Comparison of ENCODE assay signal across 26 mouse cellular contexts in genomic region chr6:85288193-85288857, GRCm38 (mm10). TPM values are rescaled to one million over a fixed set of nuclear protein-coding genes. Genes with fewer than 3 reads are reported as not detected.
DNase-seq lines count a peak whose midpoint lies in the region; ATAC-seq and TF ChIP-seq lines count a peak whose summit lies in the region.
"Had no signal": no experiment of that assay in that cellular context is flagged by ENCODE, and none has a peak within 500 bp of the region (broad histone marks: within the 10 kb centered on the region; RNA-seq: fewer than 3 reads in every experiment).

No protein-coding gene starts in this region.

- 47% methylated on average over 4 of the region's 4 CpGs for WGBS in liver, postnatal 0 days (ENCODE audit: insufficient replicate concordance)
- WGBS in lung, adult 2 months, result 65% methylated on average over 4 of the region's 4 CpGs

- H3K36me3 ChIP-seq in liver, postnatal 0 days (replicated peaks; ENCODE audit: insufficient read depth, low read length), result no peaks in the 10 kb centered on the region
- H3K36me3 ChIP-seq: embryonic facial prominence, embryonic 12.5 days; heart, embryonic 13.5 days; hindbrain, embryonic 15.5 days; kidney, embryonic 15.5 days; stomach, embryonic 15.5 days had no signal

- no peak overlapping the region for H3K9ac ChIP-seq in liver, postnatal 0 days (replicated peaks)
- H3K9ac ChIP-seq: embryonic facial prominence, embryonic 12.5 days; heart, embryonic 13.5 days; hindbrain, embryonic 15.5 days; kidney, embryonic 15.5 days; stomach, embryonic 15.5 days had no signal

- ATAC-seq in liver, postnatal 0 days, result 0 out of 2 replicates have a peak, but pooled peaks have one; percentile 10
- ATAC-seq: inflammation-experienced regulatory T-cells, adult 6 months had no signal

- no peaks in the 10 kb centered on the region for H3K9me3 ChIP-seq in liver, postnatal 0 days (ENCODE audit: low read length)
- H3K9me3 ChIP-seq: embryonic facial prominence, embryonic 12.5 days; heart, embryonic 13.5 days; hindbrain, embryonic 15.5 days; kidney, embryonic 15.5 days; stomach, embryonic 15.5 days had no signal

- peaks cover under 1% of the 10 kb centered on the region for H3K4me1 ChIP-seq in liver, postnatal 0 days (ENCODE audit: insufficient read depth)
- H3K4me1 ChIP-seq in lung, adult 2 months (ENCODE audit: control insufficient read depth, insufficient read depth, low read length), result no peaks in the 10 kb centered on the region
- H3K4me1 ChIP-seq: embryonic facial prominence, embryonic 12.5 days; heart, embryonic 13.5 days; stomach, embryonic 15.5 days had no signal

- H3K4me2 ChIP-seq in liver, postnatal 0 days (ENCODE audit: low read depth, low read length), result no peak overlapping the region
- H3K4me2 ChIP-seq: embryonic facial prominence, embryonic 12.5 days; heart, embryonic 13.5 days; hindbrain, embryonic 15.5 days; kidney, embryonic 15.5 days; stomach, embryonic 15.5 days had no signal

- H3K27ac ChIP-seq in layer of hippocampus, adult 2 months, result peak overlapping the region; percentile 43; the same call in 1 of the 2 replicates
- no peak overlapping the region for H3K27ac ChIP-seq in liver, postnatal 0 days (ENCODE audit: low read depth)
- H3K27ac ChIP-seq: embryonic facial prominence, embryonic 12.5 days; heart, adult 2 months; heart, embryonic 13.5 days; hindbrain, embryonic 15.5 days; kidney, embryonic 15.5 days; stomach, embryonic 15.5 days had no signal

- H3K27me3 ChIP-seq in liver, postnatal 0 days (ENCODE audit: insufficient read depth, low read length), result no peaks in the 10 kb centered on the region
- H3K27me3 ChIP-seq: embryonic facial prominence, embryonic 12.5 days; heart, embryonic 13.5 days; hindbrain, embryonic 15.5 days; kidney, embryonic 15.5 days; stomach, embryonic 15.5 days had no signal

- no peak for DNase-seq in layer of hippocampus, adult 2 months (ENCODE audit: low spot score in 2 of 2)
- DNase-seq in layer of hippocampus, postnatal 36 days, result no peak
- peak; percentile 15 for DNase-seq in liver
- no peak for DNase-seq in liver, postnatal 0 days
- DNase-seq in adrenal gland, postnatal 4 days (ENCODE audit: low spot score in 2 of 2), result no peak
- DNase-seq in frontal cortex, postnatal 25 days (ENCODE audit: low spot score in 2 of 2), result no peak
- no peak for DNase-seq in lung, adult 2 months
- DNase-seq: adrenal gland, adult 8-10 months; cerebellum, adult 11 months; cerebellum, adult 9-11 months; embryo, embryonic 11 days; heart, adult 2 months; heart, postnatal 10 days; kidney, adult 11 months; kidney, postnatal 36 days; lung, postnatal 36 days; midbrain, embryonic 14.5 days; right cerebral cortex, postnatal 25 days; thymus, adult 18-20 months; thymus, postnatal 25 days had no signal

- TF ChIP-seq POLR2A in lung, adult 2 months (IDR thresholded peaks at IDR 0.05; ENCODE audit: borderline replicate concordance, extremely low read depth, low read depth, low read length), result no peak

- TF ChIP-seq EP300 in liver, postnatal 0 days (IDR thresholded peaks at IDR 0.05; ENCODE audit: low read depth), result no peak

- no peak overlapping the region for H3K4me3 ChIP-seq in layer of hippocampus, adult 2 months
- H3K4me3 ChIP-seq in liver, postnatal 0 days (ENCODE audit: low read depth, low read length), result no peak overlapping the region
- no peak overlapping the region for H3K4me3 ChIP-seq in lung, adult 2 months (replicated peaks; ENCODE audit: extremely low read depth, low read depth, low read length)
- H3K4me3 ChIP-seq: embryonic facial prominence, embryonic 12.5 days; heart, adult 2 months; heart, embryonic 13.5 days; hindbrain, embryonic 15.5 days; kidney, embryonic 15.5 days; stomach, embryonic 15.5 days had no signal

- TF ChIP-seq CTCF in layer of hippocampus, adult 2 months (conservative IDR thresholded peaks at IDR 0.05), result no peak
- no peak for TF ChIP-seq CTCF in liver, postnatal 0 days (IDR thresholded peaks at IDR 0.05; ENCODE audit: low read depth)
- no peak for TF ChIP-seq CTCF in lung, adult 2 months (IDR thresholded peaks at IDR 0.05; ENCODE audit: insufficient read depth, low read length)

RNA-seq across cellular contexts. Expression of gene Sfxn5, which starts 44.9 kb away (rescaled TPM):
- 100 to 1,000 TPM; 167 to 175 TPM for total RNA-seq in layer of hippocampus, adult 2 months (2021)
- 100 to 1,000 TPM; 164 to 165 TPM for total RNA-seq in layer of hippocampus, postnatal 36 days (2021)
- polyA plus RNA-seq in liver, postnatal 0 days (2015; fragmentation: Nextera tagmentation; extraction: Ambion mirVana), result 3.1 and 3.3 TPM in 2 replicates
- total RNA-seq in adrenal gland, postnatal 4 days (2021), result 10 to 100 TPM; 11.8 to 12.7 TPM
- 8.0 and 8.2 TPM in 2 replicates for polyA plus RNA-seq in lung, adult 2 months (2012; rRNA removed)

Comparison
In these comparisons a context has a peak if more than half of its experiments do, and no peak if none do; other contexts are left out.
1. RNA of gene Sfxn5, which starts 44.9 kb away (total RNA-seq): 167 to 175 TPM in layer of hippocampus, adult 2 months and 164 to 165 TPM in layer of hippocampus, postnatal 36 days; 11.8 to 12.7 TPM in adrenal gland, postnatal 4 days; every median in the first group is over 10 times any median in the second.